Mouse (Mus musculus): ENCODE measurements around the gene Saxo1.

The Saxo1 gene

GRCm38 (mm10) chr4:86527162-86528136, 30.7 kb downstream of the Saxo1 start:
- no peak for DNase-seq (ENCODE audit: low read depth)

GRCm38 (mm10) chr4:86524483-86524882, 33.6 kb downstream of the Saxo1 start:
- no peak for DNase-seq (ENCODE audit: low read depth)

GRCm38 (mm10) chr4:86523771-86524170, 34.4 kb downstream of the Saxo1 start:
- no peak for DNase-seq (ENCODE audit: low read depth)

- DNase-seq (ENCODE audit: low read depth), result no peak
These were observed 37.4 kb downstream of the Saxo1 start for GRCm38 (mm10) chr4:86520695-86521094.

GRCm38 (mm10) chr4:86519953-86520352, 38.2 kb downstream of the Saxo1 start:
- DNase-seq (ENCODE audit: low read depth), result no peak

- no peak for DNase-seq (ENCODE audit: low read depth)
These were observed 53.5 kb downstream of the Saxo1 start for GRCm38 (mm10) chr4:86504656-86505055.

GRCm38 (mm10) chr4:86499561-86499960, 58.6 kb downstream of the Saxo1 start:
- no peak for DNase-seq (ENCODE audit: low read depth)

GRCm38 (mm10) chr4:86498754-86499153, 59.4 kb downstream of the Saxo1 start:
- no peak for DNase-seq (ENCODE audit: low read depth)

GRCm38 (mm10) chr4:86489128-86489527, 69.0 kb downstream of the Saxo1 start:
- DNase-seq (ENCODE audit: low read depth), result no peak

- DNase-seq (ENCODE audit: low read depth), result no peak
These were observed 71.2 kb downstream of the Saxo1 start for GRCm38 (mm10) chr4:86486901-86487300.

- no peak for DNase-seq (ENCODE audit: low read depth)
These were observed 71.6 kb downstream of the Saxo1 start for GRCm38 (mm10) chr4:86486491-86486890.

GRCm38 (mm10) chr4:86485052-86485451, 73.1 kb downstream of the Saxo1 start:
- no peak for DNase-seq (ENCODE audit: low read depth)

GRCm38 (mm10) chr4:86483686-86484085, 74.4 kb downstream of the Saxo1 start:
- DNase-seq (ENCODE audit: low read depth), result no peak

GRCm38 (mm10) chr4:86483013-86483615, 75.0 kb downstream of the Saxo1 start:
- DNase-seq (ENCODE audit: low read depth), result no peak

- no peak for DNase-seq (ENCODE audit: low read depth)
These were observed 77.2 kb downstream of the Saxo1 start for GRCm38 (mm10) chr4:86480891-86481290.

- no peak for DNase-seq (ENCODE audit: low read depth)
These were observed 93.3 kb downstream of the Saxo1 start for GRCm38 (mm10) chr4:86464808-86465207.

- DNase-seq (ENCODE audit: low read depth), result no peak
These were observed 107.7 kb downstream of the Saxo1 start for GRCm38 (mm10) chr4:86450468-86450867.

GRCm38 (mm10) chr4:86436336-86436735, 121.8 kb downstream of the Saxo1 start:
- DNase-seq (ENCODE audit: low read depth), result no peak

GRCm38 (mm10) chr4:86435631-86436030, 122.5 kb downstream of the Saxo1 start:
- no peak for DNase-seq (ENCODE audit: low read depth)

- DNase-seq (ENCODE audit: low read depth), result no peak
These were observed 129.9 kb downstream of the Saxo1 start for GRCm38 (mm10) chr4:86428091-86428745.

GRCm38 (mm10) chr4:86427312-86427711, 130.8 kb downstream of the Saxo1 start:
- DNase-seq (ENCODE audit: low read depth), result no peak

- no peak for DNase-seq (ENCODE audit: low read depth)
These were observed 131.6 kb downstream of the Saxo1 start for GRCm38 (mm10) chr4:86426549-86426948.

GRCm38 (mm10) chr4:86425581-86425980, 132.5 kb downstream of the Saxo1 start:
- no peak for DNase-seq (ENCODE audit: low read depth)

Data from naive thymus-derived CD4-positive, alpha-beta T cell, adult 2 months (primary cell).